Mouse (Mus musculus) neural tube, embryonic 11.5 days (tissue): Measurements from ENCODE around the gene Naip6. TPM values are rescaled to one million over a fixed set of nuclear protein-coding genes. Genes with fewer than 3 reads are reported as not detected.
"Not testable (repeated sequence)": the region's sequence is repeated elsewhere in the genome, so short reads cannot be mapped to it uniquely, and the experiment has no call there.

Experiments
- ATAC-seq: fragments of 200-750 bp; cut with Nextera tagmentation; 2 replicates; pipeline ENCODE4 v1.8.0; 2017; ENCODE audit warnings: moderate number of reproducible peaks, mild to moderate bottlenecking, moderate TSS enrichment, moderate library complexity; ENCODE audit not compliant: insufficient read depth, low FRiP score, low TSS enrichment
- DNase-seq: peaks from one replicate; pipeline ENCODE4 v3.0.0-alpha.2; 2015; ENCODE audit warnings: low spot score
- H3K27ac ChIP-seq: fragments of 300-500 bp; sonication (generic); 2 replicates; pipeline ENCODE4 v1.5.1; 2014; ENCODE audit warnings: low read depth, mild to moderate bottlenecking, low read length
- H3K27me3 ChIP-seq: fragments of 300-500 bp; sonication (generic); 2 replicates; pipeline ENCODE4 v1.6.1; 2014; ENCODE audit warnings: mild to moderate bottlenecking, low read length, mixed read lengths; ENCODE audit not compliant: control insufficient read depth, insufficient read depth
- H3K36me3 ChIP-seq: fragments of 300-500 bp; sonication (generic); 2 replicates; pipeline ENCODE4 v1.6.1; 2014; ENCODE audit warnings: mild to moderate bottlenecking, low read length, moderate library complexity, mixed read lengths; ENCODE audit not compliant: control insufficient read depth, insufficient read depth
- H3K4me1 ChIP-seq: fragments of 300-500 bp; sonication (generic); 2 replicates; pipeline ENCODE4 v1.6.1; 2014; ENCODE audit warnings: low read length, mixed read lengths; ENCODE audit not compliant: control insufficient read depth, insufficient read depth
- H3K4me2 ChIP-seq: fragments of 300-500 bp; sonication (generic); 2 replicates; pipeline ENCODE4 v1.6.1; 2014; ENCODE audit warnings: low read depth, mild to moderate bottlenecking, moderate library complexity
- H3K4me3 ChIP-seq: fragments of 300-500 bp; sonication (generic); 2 replicates; pipeline ENCODE4 v1.5.1; 2014; ENCODE audit warnings: low read depth, low read length
- H3K9ac ChIP-seq: fragments of 300-500 bp; sonication (generic); 2 replicates; pipeline ENCODE4 v1.6.1; 2014; ENCODE audit warnings: mild to moderate bottlenecking, low read length
- H3K9me3 ChIP-seq: fragments of 300-500 bp; sonication (generic); 2 replicates; pipeline ENCODE4 v1.6.1; 2016; ENCODE audit warnings: low read length; ENCODE audit not compliant: control insufficient read depth
- WGBS: fragments of 180-500 bp; shearing (Covaris S2); extraction: QIAGEN DNeasy Blood & Tissue Kit; methylation state at CpG from one replicate; pipeline ENCODE4 v1.1.7; 2014; 5-methylcytosine and 5-hydroxymethylcytosine counted together
- polyA plus RNA-seq: library from polyadenylated mRNA; unstranded; fragments of >200 nt; fragmentation: Nextera tagmentation; extraction: Ambion mirVana; gene quantifications from 2 replicates; pipeline ENCODE4 v1.2.1, GENCODE M21; 2014

Gene Naip6
- 0.12 TPM in 1 of 2 replicates, not detected in the other for polyA plus RNA-seq

DNA sequence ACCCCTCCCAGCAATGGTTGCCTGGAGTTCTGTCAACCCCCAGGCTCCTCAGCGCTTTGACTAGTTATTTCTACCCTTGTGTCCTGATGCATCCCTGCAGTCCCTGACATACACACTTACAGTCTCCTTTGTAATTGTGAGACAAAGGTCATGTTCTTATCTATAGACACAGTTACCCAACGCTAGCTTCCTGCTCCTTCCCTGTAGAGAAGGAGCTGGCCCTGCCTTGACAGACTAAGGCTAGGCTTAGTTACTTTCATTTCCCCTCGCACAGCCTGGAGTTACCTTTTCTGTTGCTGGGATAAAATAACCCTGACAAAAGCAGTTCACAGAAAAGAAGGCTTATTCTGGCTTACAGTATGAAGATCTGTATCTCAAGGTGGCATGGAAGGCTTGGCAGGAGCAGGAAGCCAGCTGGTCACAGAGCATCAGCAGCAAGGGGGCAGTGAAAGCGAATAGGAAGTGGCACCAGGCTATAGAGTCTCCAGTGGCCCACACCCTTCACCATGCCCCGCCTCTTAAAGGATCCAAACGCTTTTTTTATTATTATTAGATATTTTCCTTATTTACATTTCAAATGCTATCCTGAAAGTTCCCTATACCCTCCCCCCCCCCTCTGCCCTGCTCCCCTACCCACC, at the start of gene Naip6:
Gene Naip6 (minus strand): TSS at position 419 of the 638 bp plus-strand sequence.
- DNase-seq, ATAC-seq, H3K36me3 ChIP-seq, H3K27me3 ChIP-seq, H3K27ac ChIP-seq, H3K9me3 ChIP-seq, H3K4me3 ChIP-seq, H3K4me1 ChIP-seq, H3K4me2 ChIP-seq, H3K9ac ChIP-seq: not testable (repeated sequence)
- WGBS, result 81% methylated on average over 5 of the region's 6 CpGs

DNA sequence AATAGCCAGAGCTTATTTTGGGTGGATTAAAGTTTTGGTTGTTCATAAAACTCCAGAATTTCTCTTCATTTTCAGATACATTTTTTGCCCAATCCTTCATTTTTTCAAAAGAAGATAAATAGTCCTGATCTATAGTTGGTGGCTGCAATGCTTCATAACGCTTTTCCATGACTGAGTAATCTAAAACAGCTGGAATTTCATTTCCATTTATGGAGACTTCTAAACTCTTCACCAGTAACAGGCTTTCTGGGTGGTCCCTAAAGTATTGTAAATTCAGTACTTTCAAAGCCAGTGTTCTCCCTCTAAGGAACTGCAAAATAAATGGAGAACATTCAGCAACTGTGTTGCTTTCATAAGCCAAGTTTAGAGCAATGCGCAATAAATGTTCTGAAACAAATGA, 34.8 kb upstream of the Naip6 start:
- H3K4me1 ChIP-seq, ATAC-seq, H3K36me3 ChIP-seq, H3K4me3 ChIP-seq, H3K9me3 ChIP-seq, DNase-seq, H3K9ac ChIP-seq, H3K4me2 ChIP-seq, H3K27me3 ChIP-seq, H3K27ac ChIP-seq: not testable (repeated sequence)
- WGBS, result 81% methylated on average over 2 of the region's 2 CpGs

DNA sequence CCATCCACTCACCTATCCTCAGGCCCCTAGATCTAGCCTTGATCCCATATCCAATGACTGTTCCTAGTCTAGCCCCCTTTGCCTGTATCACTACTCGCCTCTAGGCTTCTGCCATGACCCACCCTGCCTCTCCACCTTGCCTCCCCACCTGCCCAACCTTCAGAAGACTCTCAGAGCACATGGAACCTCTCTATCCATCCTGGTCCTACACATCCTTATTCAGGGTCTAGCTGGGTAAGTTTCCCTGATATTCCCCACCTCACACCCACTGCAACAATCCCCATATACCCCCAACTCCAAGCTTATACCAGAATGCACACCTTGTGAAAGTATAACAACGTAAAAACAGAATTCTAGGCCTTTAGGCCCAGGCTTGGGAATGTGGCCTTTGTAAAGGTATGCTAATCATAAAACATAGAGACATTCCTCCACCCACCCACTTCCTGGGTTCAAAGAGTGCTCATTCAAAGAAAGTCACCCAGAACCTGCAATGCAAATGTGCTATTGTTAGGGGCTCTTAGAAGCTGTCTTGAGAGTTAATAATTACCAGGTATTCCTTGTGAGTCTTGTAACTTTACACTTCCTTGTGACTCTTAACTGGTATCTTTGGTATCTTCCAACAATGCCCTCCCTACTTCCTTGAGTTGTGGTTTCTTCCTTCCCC, 32.2 kb upstream of the Naip6 start:
- WGBS, result 85% methylated on average over 1 of the region's 2 CpGs

DNA sequence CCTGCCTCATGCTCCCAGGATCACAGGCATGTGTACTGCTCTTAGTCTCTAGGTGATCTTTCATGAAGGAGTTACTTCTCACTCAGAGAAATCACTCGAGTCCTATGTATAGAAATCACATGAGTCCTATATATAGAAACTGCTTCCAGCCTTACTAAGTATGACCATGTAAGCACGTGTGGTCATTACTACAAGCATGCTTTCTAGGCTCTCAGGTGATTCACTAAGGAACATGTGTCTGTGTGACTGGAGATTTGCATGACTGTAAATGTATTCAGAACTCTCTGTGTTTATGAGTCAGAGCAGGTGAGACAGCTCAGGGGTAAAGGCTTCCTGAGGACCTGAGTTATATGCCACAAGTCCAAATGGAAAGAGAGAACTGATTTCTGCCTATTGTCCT, 24.3 kb upstream of the Naip6 start:
- H3K4me1 ChIP-seq, result no peaks in the 10 kb centered on the region
- no peak overlapping the region for H3K4me3 ChIP-seq
- whole genome bisulfite sequencing, result 79% methylated on average over 2 of the region's 2 CpGs
- H3K9ac ChIP-seq, result no peak overlapping the region
- ATAC-seq (no peak), DNase-seq (no peak)
- no peak overlapping the region for H3K27ac ChIP-seq
- no peaks in the 10 kb centered on the region for H3K27me3 ChIP-seq
- H3K9me3 ChIP-seq, result no peaks in the 10 kb centered on the region
- H3K4me2 ChIP-seq, result no peak overlapping the region
- no peaks in the 10 kb centered on the region for H3K36me3 ChIP-seq

More for the DNA sequence above, 32.2 kb upstream of the Naip6 start:
- not testable (repeated sequence) for H3K9ac ChIP-seq, H3K27me3 ChIP-seq, H3K36me3 ChIP-seq, H3K4me2 ChIP-seq, ATAC-seq, H3K27ac ChIP-seq, H3K9me3 ChIP-seq, H3K4me3 ChIP-seq, H3K4me1 ChIP-seq, DNase-seq

DNA sequence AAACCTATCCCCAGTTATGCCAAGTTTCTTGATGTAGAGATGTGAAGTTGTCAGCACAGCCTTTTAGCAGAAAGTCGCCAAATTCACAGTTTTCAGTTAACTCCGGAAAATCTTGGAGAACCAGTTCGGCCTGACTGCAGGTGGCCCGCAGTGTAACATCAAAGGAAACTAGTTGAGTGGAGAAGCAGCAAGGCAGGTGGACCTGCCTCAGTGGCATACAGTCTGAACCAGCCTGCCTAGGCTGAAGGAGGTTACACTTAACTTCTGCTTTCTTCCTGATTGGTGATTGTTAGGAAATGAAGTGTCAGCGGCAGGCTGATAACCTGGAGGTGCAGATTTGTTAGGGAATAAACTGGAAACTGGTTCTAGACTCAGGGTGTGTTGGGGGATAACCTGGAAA, 14.3 kb upstream of the Naip6 start:
- H3K9me3 ChIP-seq, H3K4me2 ChIP-seq, ATAC-seq, H3K4me3 ChIP-seq, H3K27me3 ChIP-seq, H3K27ac ChIP-seq, DNase-seq, H3K4me1 ChIP-seq, H3K9ac ChIP-seq, H3K36me3 ChIP-seq: not testable (repeated sequence)
- WGBS, result 51% methylated on average over 5 of the region's 5 CpGs

DNA sequence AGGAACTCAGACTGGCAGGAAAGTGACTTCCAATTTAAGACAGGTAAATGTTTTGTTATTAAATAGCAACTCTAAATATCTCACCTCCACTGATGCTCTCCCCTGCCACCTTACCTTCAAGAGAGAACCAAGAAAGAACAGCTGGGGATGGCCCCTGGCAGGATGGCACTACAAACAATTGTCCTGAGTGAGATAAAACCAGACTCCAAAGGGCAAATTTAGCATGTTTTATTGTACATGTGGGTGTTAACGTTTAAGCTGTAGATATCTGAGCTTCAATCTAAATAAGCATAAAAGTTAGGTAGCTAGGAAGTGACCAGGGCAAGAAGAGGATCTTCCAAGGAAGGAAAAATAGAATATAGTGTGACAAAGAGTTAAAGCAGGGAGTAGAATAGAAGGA, 11.4 kb upstream of the Naip6 start:
- H3K9ac ChIP-seq, H3K36me3 ChIP-seq, DNase-seq, H3K27me3 ChIP-seq, H3K4me3 ChIP-seq, H3K4me2 ChIP-seq, H3K27ac ChIP-seq, H3K4me1 ChIP-seq, H3K9me3 ChIP-seq, ATAC-seq: not testable (repeated sequence)
- 8% methylated on average over 1 of the region's 1 CpGs for WGBS

DNA sequence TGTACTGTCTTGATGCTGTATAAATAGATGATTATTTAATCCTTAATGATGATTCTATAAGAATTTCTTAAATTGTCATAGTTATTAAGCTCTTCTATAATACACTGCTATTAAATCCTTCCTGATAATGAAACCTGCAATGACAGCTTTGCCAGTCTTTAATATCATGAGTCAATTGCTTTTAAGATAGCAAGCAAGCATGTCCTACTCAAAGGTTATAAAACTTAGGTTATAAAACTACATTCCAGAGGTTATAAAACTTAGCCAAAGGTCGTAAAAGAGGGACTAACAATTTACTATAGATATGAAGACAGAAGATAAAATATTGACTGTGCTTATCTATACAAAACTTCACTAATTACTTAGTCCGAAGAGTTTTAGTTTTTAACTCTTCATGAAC, 10.6 kb upstream of the Naip6 start:
- not testable (repeated sequence) for H3K4me3 ChIP-seq, ATAC-seq

DNA sequence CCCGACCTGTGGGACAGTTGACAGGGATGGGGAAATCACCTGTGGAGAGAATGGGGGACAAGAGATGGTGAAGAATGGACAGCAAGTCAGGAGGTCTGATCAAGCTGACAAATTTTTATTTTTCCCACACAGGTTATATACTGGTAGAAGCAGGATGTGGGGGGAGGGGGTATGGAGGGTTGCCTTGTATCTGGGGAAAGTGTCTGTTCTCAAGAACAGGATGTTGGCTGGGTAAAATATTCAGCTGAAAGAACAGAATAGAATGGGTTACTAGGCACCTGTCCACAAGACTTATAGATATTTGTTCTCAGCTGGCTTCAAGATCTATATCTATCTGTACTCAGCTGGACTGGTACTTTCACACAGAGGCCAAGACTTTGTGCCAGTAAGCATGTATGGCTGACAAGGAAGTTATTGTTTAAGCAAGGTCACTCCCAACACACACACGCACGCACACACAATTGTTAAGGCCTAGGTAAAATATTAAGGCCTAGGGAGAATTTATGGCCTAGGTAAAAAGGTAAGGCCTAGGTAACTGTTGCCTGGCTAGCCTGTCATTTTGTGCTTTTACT, 4.9 kb upstream of the Naip6 start:
- DNase-seq, ATAC-seq, H3K4me2 ChIP-seq, H3K36me3 ChIP-seq, H3K27ac ChIP-seq, H3K4me3 ChIP-seq, H3K9me3 ChIP-seq, H3K27me3 ChIP-seq, H3K9ac ChIP-seq, H3K4me1 ChIP-seq: not testable (repeated sequence)
- WGBS, result 81% methylated on average over 3 of the region's 3 CpGs

More for the DNA sequence above, 10.6 kb upstream of the Naip6 start:
- not testable (repeated sequence) for H3K9me3 ChIP-seq, H3K36me3 ChIP-seq, H3K4me1 ChIP-seq, H3K27me3 ChIP-seq, H3K4me2 ChIP-seq, H3K27ac ChIP-seq, H3K9ac ChIP-seq, DNase-seq
- 77% methylated on average over 2 of the region's 2 CpGs for WGBS

DNA sequence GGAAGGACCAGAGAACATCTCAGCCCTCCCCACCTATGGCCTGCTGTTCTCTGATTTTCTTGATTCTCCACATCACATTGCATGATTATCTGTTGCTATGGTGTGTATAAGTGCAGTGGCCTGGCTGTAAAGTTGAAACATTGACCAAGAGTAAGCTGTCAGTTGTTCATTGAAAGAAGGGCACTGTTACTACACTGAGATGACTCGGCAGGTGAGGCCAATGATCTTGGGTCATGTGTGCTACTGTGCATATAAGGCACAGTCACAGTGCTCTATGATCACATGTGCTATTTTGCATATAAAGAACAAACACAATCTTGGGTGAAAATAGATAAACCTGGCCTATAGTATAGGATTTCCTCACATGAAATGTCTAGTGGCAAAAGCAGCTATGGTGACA, 32.9 kb downstream of the Naip6 start:
- Histone ChIP-seq H3K4me2 (no peak overlapping the region), H3K27me3 (no peaks in the 10 kb centered on the region), H3K4me3 (no peak overlapping the region), H3K4me1 (no peaks in the 10 kb centered on the region), H3K27ac (no peak overlapping the region), H3K9ac (no peak overlapping the region), H3K36me3 (no peaks in the 10 kb centered on the region), H3K9me3 (no peaks in the 10 kb centered on the region)
- no peak for ATAC-seq
- WGBS, result 93% methylated on average over 1 of the region's 1 CpGs
- DNase-seq, result no peak
